Mouse (Mus musculus) urinary bladder, postnatal 0 days (tissue): Measurements from ENCODE around the gene AC153137.1. TPM values are rescaled to one million over a fixed set of nuclear protein-coding genes. Genes with fewer than 3 reads are reported as not detected.

ENCODE experiments used
- polyA plus RNA-seq: library from polyadenylated mRNA; unstranded; fragments of >200 nt; fragmentation: Nextera tagmentation; extraction: Ambion mirVana; gene quantifications from 2 replicates; pipeline ENCODE4 v1.2.1, GENCODE M21; 2015

Gene AC153137.1
- 0.18 TPM in 1 of 2 replicates, not detected in the other for polyA plus RNA-seq

GRCm38 (mm10) chr1:30977868-30978267, at the start of gene AC153137.1:
TSS of gene AC153137.1 (minus strand) at chr1:30977968.

Other genes with a start within 250 kb of the AC153137.1 start
- 20.2 and 20.4 TPM in 2 replicates for gene Phf3, start 104.0 kb downstream of the AC153137.1 start, polyA plus RNA-seq
- not detected in 2 replicates for gene Lgsn, start 198.4 kb upstream of the AC153137.1 start, polyA plus RNA-seq
- gene 4931428L18Rik, start 244.7 kb upstream of the AC153137.1 start, polyA plus RNA-seq: not detected in 2 replicates
- not detected in 2 replicates for gene Pih1d3, start 244.9 kb upstream of the AC153137.1 start, polyA plus RNA-seq